Mouse (Mus musculus) erythroblast, embryonic 14.5 days (primary cell): Measurements from ENCODE around the gene B3gnt4. TPM values are rescaled to one million over a fixed set of nuclear protein-coding genes. Genes with fewer than 3 reads are reported as not detected.

ENCODE experiments used
- H3K27me3 ChIP-seq: 2 replicates; pipeline ENCODE4 v1.6.1; 2012; ENCODE audit warnings: inconsistent platforms; ENCODE audit not compliant: control insufficient read depth
- H3K36me3 ChIP-seq: 2 replicates; pipeline ENCODE4 v1.6.1; 2012; ENCODE audit warnings: mild to moderate bottlenecking, inconsistent platforms; ENCODE audit not compliant: control insufficient read depth
- H3K4me1 ChIP-seq: 2 replicates; pipeline ENCODE4 v1.6.1; 2012; ENCODE audit warnings: inconsistent platforms; ENCODE audit not compliant: control insufficient read depth
- H3K4me3 ChIP-seq: replicated peaks from 2 replicates; pipeline ENCODE3; 2012; ENCODE audit warnings: moderate library complexity, mild to moderate bottlenecking, inconsistent platforms
- H3K9me3 ChIP-seq: 2 replicates; pipeline ENCODE4 v1.6.1; 2012; ENCODE audit warnings: low read length, inconsistent platforms, mixed read lengths; ENCODE audit not compliant: control insufficient read depth
- GATA1 ChIP-seq: IDR thresholded peaks from 2 replicates; pipeline ENCODE4 v1.6.1; 2012; ENCODE audit warnings: low read length, inconsistent platforms, mixed read lengths
- TAL1 ChIP-seq: IDR thresholded peaks from 3 replicates; pipeline ENCODE4 v1.6.1; 2012; ENCODE audit warnings: low read length, inconsistent platforms, mixed read lengths
- polyA plus RNA-seq: library from polyadenylated mRNA; stranded (reverse); fragments of >175 nt; gene quantifications from 2 replicates; pipeline ENCODE4 v1.2.3, GENCODE M21; 2012

The B3gnt4 gene
- polyA plus RNA-seq, 1 experiment, result not detected

GRCm38 (mm10) chr5:123559588-123559987, 49.3 kb downstream of the B3gnt4 start:
- H3K4me1 ChIP-seq, result peaks cover 4% of the 10 kb centered on the region
- H3K36me3 ChIP-seq, result peaks cover 86% of the 10 kb centered on the region
- H3K4me3 ChIP-seq, result no peak overlapping the region
- TF ChIP-seq TAL1 (no peak), GATA1 (no peak)
- no peaks in the 10 kb centered on the region for H3K9me3 ChIP-seq
- no peaks in the 10 kb centered on the region for H3K27me3 ChIP-seq

- Histone ChIP-seq H3K36me3 (peaks cover 91% of the 10 kb centered on the region), H3K4me1 (no peaks in the 10 kb centered on the region), H3K4me3 (no peak overlapping the region), H3K27me3 (no peaks in the 10 kb centered on the region), H3K9me3 (no peaks in the 10 kb centered on the region)
- TF ChIP-seq TAL1 (no peak), GATA1 (no peak)
Observed at GRCm38 (mm10) chr5:123561128-123561527, 50.9 kb downstream of the B3gnt4 start.

Other genes starting within 250 kb of the B3gnt4 start
- 2.3 and 2.4 TPM in 2 replicates for gene Bcl7a, start 166.6 kb upstream of the B3gnt4 start, polyA plus RNA-seq
- 0.03 and 0.09 TPM in 2 replicates for gene Mlxip, start 115.7 kb upstream of the B3gnt4 start, polyA plus RNA-seq
- not detected in 2 replicates for gene Lrrc43, start 21.2 kb upstream of the B3gnt4 start, polyA plus RNA-seq
- not detected in 2 replicates for gene Il31, start 21.0 kb upstream of the B3gnt4 start, polyA plus RNA-seq
- gene Diablo, start 13.7 kb downstream of the B3gnt4 start, polyA plus RNA-seq, result 0.62 and 0.66 TPM in 2 replicates
- not detected in 2 replicates for gene Gm49027, start 15.0 kb downstream of the B3gnt4 start, polyA plus RNA-seq
- gene Vps33a, start 62.6 kb downstream of the B3gnt4 start, polyA plus RNA-seq, result 0.28 and 0.60 TPM in 2 replicates
- gene Clip1, start 174.2 kb downstream of the B3gnt4 start, polyA plus RNA-seq, result 0.92 and 1.1 TPM in 2 replicates
- 4.5 and 5.7 TPM in 2 replicates for gene Zcchc8, start 210.6 kb downstream of the B3gnt4 start, polyA plus RNA-seq
- gene Rsrc2, start 239.0 kb downstream of the B3gnt4 start, polyA plus RNA-seq, result 1.4 and 1.7 TPM in 2 replicates
- gene Kntc1, start 239.3 kb downstream of the B3gnt4 start, polyA plus RNA-seq, result 0.95 and 1.2 TPM in 2 replicates